Mouse (Mus musculus): ENCODE data around the gene Midn. TPM values are rescaled to one million over a fixed set of nuclear protein-coding genes. Genes with fewer than 3 reads are reported as not detected.
"Not testable (repeated sequence)": the region's sequence is repeated elsewhere in the genome, so short reads cannot be mapped to it uniquely, and the experiment has no call there.

The Midn gene
- polyA plus RNA-seq, 1 experiment from 2014 or later = 39.8 TPM

- peak overlapping the region; percentile 38 for H3K4me3 ChIP-seq (ENCODE audit: low read depth, low read length)
- no peak; the same call in 1 of the 2 replicates for ATAC-seq (ENCODE audit: low read depth)
- peaks cover 41% of the 10 kb centered on the region for H3K4me1 ChIP-seq (ENCODE audit: control insufficient read depth, insufficient read depth, low read length)
- H3K9ac ChIP-seq (replicated peaks; ENCODE audit: low read depth, low read length) = peak overlapping the region; percentile 74
- peak overlapping the region; percentile 94 for H3K4me2 ChIP-seq (ENCODE audit: low read depth, low read length)
- H3K27me3 ChIP-seq (ENCODE audit: control insufficient read depth, insufficient read depth, low read length) = no peaks in the 10 kb centered on the region
- 8% methylated on average over 43 of the region's 44 CpGs for WGBS
- no peaks in the 10 kb centered on the region for H3K9me3 ChIP-seq (ENCODE audit: control insufficient read depth, low read length)
- peak overlapping the region; percentile 90 for H3K27ac ChIP-seq (ENCODE audit: low read depth, low read length)
- no peaks in the 10 kb centered on the region for H3K36me3 ChIP-seq (ENCODE audit: control insufficient read depth, insufficient read depth, low read length)
Measured at GRCm38 (mm10) chr10:80164161-80164997, 16.3 kb downstream of the Midn start.

DNA sequence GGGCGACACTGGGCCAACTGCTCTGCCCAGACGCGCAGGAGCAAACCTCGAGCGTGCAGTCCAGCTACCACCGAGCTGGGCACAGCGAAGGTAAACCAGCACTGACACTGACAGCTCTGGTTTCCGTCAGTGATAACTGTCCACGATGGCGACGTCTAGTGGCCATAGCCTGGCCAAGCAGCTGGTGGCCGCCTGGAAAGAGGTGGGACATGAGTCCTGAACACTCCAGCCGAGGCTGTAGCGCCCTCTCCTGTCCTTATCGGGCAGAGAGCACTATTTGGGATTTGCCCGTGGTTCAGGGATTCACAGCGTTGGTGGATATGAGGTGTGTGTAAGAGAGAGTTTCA lies 16.9 kb downstream of the Midn start:
- ATAC-seq (ENCODE audit: low read depth) = peak; percentile 42
- no peaks in the 10 kb centered on the region for H3K27me3 ChIP-seq (ENCODE audit: control insufficient read depth, insufficient read depth, low read length)
- H3K4me2 ChIP-seq (ENCODE audit: low read depth, low read length) = peak overlapping the region; percentile 94
- WGBS = under 1% methylated on average over 17 of the region's 17 CpGs
- H3K4me1 ChIP-seq (ENCODE audit: control insufficient read depth, insufficient read depth, low read length) = peaks cover 47% of the 10 kb centered on the region
- no peaks in the 10 kb centered on the region for H3K9me3 ChIP-seq (ENCODE audit: control insufficient read depth, low read length)
- H3K36me3 ChIP-seq (ENCODE audit: control insufficient read depth, insufficient read depth, low read length) = peaks cover 4% of the 10 kb centered on the region
- peak overlapping the region; percentile 90 for H3K27ac ChIP-seq (ENCODE audit: low read depth, low read length)
- H3K4me3 ChIP-seq (ENCODE audit: low read depth, low read length) = peak overlapping the region; percentile 38
- peak overlapping the region; percentile 74 for H3K9ac ChIP-seq (replicated peaks; ENCODE audit: low read depth, low read length)

DNA sequence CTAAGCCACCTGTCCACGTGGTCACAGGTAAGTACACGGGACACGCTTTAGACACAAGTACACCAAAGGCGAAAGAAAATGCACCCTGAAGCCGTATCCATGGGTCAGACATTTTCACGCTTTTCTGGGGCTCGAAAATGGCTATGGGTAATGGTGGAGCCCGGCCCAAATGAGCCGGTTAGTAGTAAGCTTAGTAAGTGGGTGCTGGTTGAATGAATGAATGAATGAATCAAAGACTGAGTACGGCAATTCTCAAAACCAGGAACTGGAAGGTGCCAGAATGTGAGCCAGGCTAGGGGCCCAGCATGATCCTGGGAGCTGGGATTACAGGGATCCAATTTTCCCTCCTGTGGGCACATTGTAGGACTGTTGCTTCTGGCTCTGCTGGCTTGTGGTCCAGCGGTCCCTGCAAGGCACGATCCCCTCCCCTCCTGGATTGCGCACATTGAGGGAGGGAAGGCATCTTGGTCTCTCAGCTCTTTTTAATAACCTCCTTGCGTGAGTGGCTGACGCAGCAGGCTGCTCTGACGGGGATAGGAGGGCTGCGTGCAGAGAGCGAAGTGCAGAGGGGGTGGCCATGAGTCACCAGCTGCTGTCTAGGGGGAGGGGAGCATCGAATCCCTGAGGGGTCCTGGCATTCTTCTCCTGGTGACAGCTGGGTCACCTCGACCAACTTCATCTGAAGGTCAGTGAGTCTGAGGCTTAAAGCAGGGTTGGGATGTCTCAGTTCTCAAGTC lies 17.5 kb downstream of the Midn start, which contains the start of gene Cirbp:
Gene Cirbp, plus strand, starts transcription at position 594 of the 737 bp plus-strand sequence.
- Histone ChIP-seq H3K4me1 (ENCODE audit: control insufficient read depth, insufficient read depth, low read length) (peaks cover 47% of the 10 kb centered on the region), H3K4me2 (ENCODE audit: low read depth, low read length) (peak within 1 kb of the TSS; percentile 94), H3K9me3 (ENCODE audit: control insufficient read depth, low read length) (no peaks in the 10 kb centered on the region), H3K27me3 (ENCODE audit: control insufficient read depth, insufficient read depth, low read length) (no peaks in the 10 kb centered on the region), H3K9ac (replicated peaks; ENCODE audit: low read depth, low read length) (peak within 1 kb of the TSS; percentile 74), H3K36me3 (ENCODE audit: control insufficient read depth, insufficient read depth, low read length) (peaks cover 10% of the 10 kb centered on the region), H3K27ac (ENCODE audit: low read depth, low read length) (peak within 1 kb of the TSS; percentile 90), H3K4me3 (ENCODE audit: low read depth, low read length) (peak within 1 kb of the TSS; percentile 94)
- WGBS = 10% methylated on average over 19 of the region's 20 CpGs
- peak; percentile 4; the same call in 1 of the 2 replicates for ATAC-seq (ENCODE audit: low read depth)

- not testable (repeated sequence) for H3K9me3 ChIP-seq (ENCODE audit: control insufficient read depth, low read length); H3K9ac ChIP-seq (replicated peaks; ENCODE audit: low read depth, low read length); ATAC-seq (ENCODE audit: low read depth); H3K27me3 ChIP-seq (ENCODE audit: control insufficient read depth, insufficient read depth, low read length); H3K4me3 ChIP-seq (ENCODE audit: low read depth, low read length)
- Histone ChIP-seq H3K36me3 (ENCODE audit: control insufficient read depth, insufficient read depth, low read length) (peaks cover 14% of the 10 kb centered on the region), H3K27ac (ENCODE audit: low read depth, low read length) (peak overlapping the region; percentile 90), H3K4me1 (ENCODE audit: control insufficient read depth, insufficient read depth, low read length) (peaks cover 41% of the 10 kb centered on the region), H3K4me2 (ENCODE audit: low read depth, low read length) (peak overlapping the region; percentile 94; the same call in 1 of the 2 replicates)
- 81% methylated on average over 4 of the region's 4 CpGs for WGBS
Measured at GRCm38 (mm10) chr10:80166136-80166535, 18.1 kb downstream of the Midn start.

DNA sequence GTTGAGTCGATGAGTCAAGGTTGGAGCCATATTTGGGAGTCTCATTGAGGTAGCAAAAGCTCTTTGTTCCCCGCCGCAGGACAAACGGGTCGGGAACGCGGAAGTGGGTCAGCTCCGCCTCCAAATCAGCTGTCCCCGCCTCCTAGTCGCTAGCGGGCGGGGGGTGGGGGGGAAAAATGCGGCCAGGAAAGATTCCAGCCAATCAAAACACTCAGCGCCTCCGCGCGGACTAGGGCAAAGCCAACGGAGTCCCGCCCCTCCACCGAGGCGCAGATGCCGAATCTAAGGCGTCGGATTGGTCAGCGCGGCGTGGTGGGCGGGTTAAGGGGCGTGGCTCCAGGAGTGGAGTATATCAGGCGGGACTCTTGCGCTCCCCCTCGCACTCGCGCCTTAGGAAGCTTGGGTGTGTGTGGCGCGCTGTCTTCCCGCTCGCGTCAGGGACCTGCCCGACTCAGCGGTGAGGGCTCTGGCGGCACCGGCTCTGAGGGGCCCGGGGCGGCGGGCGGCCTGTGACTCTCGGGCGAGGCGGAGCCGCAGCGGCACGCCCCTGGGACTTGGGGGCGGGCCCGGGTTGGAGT lies 19.5 kb downstream of the Midn start:
- peaks cover 51% of the 10 kb centered on the region for H3K4me1 ChIP-seq (ENCODE audit: control insufficient read depth, insufficient read depth, low read length)

GRCm38 (mm10) chr10:80168038-80168661 lies 20.1 kb downstream of the Midn start:
- peak overlapping the region; percentile 99 for H3K27ac ChIP-seq (ENCODE audit: low read depth, low read length)
- peaks cover 26% of the 10 kb centered on the region for H3K36me3 ChIP-seq (ENCODE audit: control insufficient read depth, insufficient read depth, low read length)
- H3K4me3 ChIP-seq (ENCODE audit: low read depth, low read length) = peak overlapping the region; percentile 94
- peaks cover 53% of the 10 kb centered on the region for H3K4me1 ChIP-seq (ENCODE audit: control insufficient read depth, insufficient read depth, low read length)
- WGBS = under 1% methylated on average over 43 of the region's 48 CpGs
- peak overlapping the region; percentile 85 for H3K4me2 ChIP-seq (ENCODE audit: low read depth, low read length)
- peak; percentile 39 for ATAC-seq (ENCODE audit: low read depth)
- H3K9me3 ChIP-seq (ENCODE audit: control insufficient read depth, low read length) = no peaks in the 10 kb centered on the region
- peak overlapping the region; percentile 99 for H3K9ac ChIP-seq (replicated peaks; ENCODE audit: low read depth, low read length)
- no peaks in the 10 kb centered on the region for H3K27me3 ChIP-seq (ENCODE audit: control insufficient read depth, insufficient read depth, low read length)

More for the DNA sequence above, 19.5 kb downstream of the Midn start:
- Histone ChIP-seq H3K9me3 (ENCODE audit: control insufficient read depth, low read length) (no peaks in the 10 kb centered on the region), H3K36me3 (ENCODE audit: control insufficient read depth, insufficient read depth, low read length) (peaks cover 26% of the 10 kb centered on the region), H3K9ac (replicated peaks; ENCODE audit: low read depth, low read length) (peak overlapping the region; percentile 99), H3K27me3 (ENCODE audit: control insufficient read depth, insufficient read depth, low read length) (no peaks in the 10 kb centered on the region), H3K4me3 (ENCODE audit: low read depth, low read length) (peak overlapping the region; percentile 94), H3K4me2 (ENCODE audit: low read depth, low read length) (peak overlapping the region; percentile 85), H3K27ac (ENCODE audit: low read depth, low read length) (peak overlapping the region; percentile 99)
- peak; percentile 89 for ATAC-seq (ENCODE audit: low read depth)
- under 1% methylated on average over 53 of the region's 55 CpGs for WGBS

- Histone ChIP-seq H3K27ac (ENCODE audit: low read depth, low read length) (peak overlapping the region; percentile 99; the same call in 1 of the 2 replicates), H3K4me3 (ENCODE audit: low read depth, low read length) (peak overlapping the region; percentile 94), H3K4me2 (ENCODE audit: low read depth, low read length) (peak overlapping the region; percentile 85), H3K9ac (replicated peaks; ENCODE audit: low read depth, low read length) (peak overlapping the region; percentile 99; the same call in 1 of the 2 replicates), H3K9me3 (ENCODE audit: control insufficient read depth, low read length) (no peaks in the 10 kb centered on the region), H3K27me3 (ENCODE audit: control insufficient read depth, insufficient read depth, low read length) (no peaks in the 10 kb centered on the region), H3K36me3 (ENCODE audit: control insufficient read depth, insufficient read depth, low read length) (peaks cover 26% of the 10 kb centered on the region), H3K4me1 (ENCODE audit: control insufficient read depth, insufficient read depth, low read length) (peaks cover 49% of the 10 kb centered on the region)
- ATAC-seq (ENCODE audit: low read depth) = no peak
- WGBS = 89% methylated on average over 1 of the region's 1 CpGs
Measured at GRCm38 (mm10) chr10:80169070-80169469, 21.0 kb downstream of the Midn start.

GRCm38 (mm10) chr10:80169651-80170050 lies 21.6 kb downstream of the Midn start:
- peaks cover 26% of the 10 kb centered on the region for H3K36me3 ChIP-seq (ENCODE audit: control insufficient read depth, insufficient read depth, low read length)
- H3K4me2 ChIP-seq (ENCODE audit: low read depth, low read length) = peak overlapping the region; percentile 8; the same call in 1 of the 2 replicates
- H3K4me1 ChIP-seq (ENCODE audit: control insufficient read depth, insufficient read depth, low read length) = peaks cover 43% of the 10 kb centered on the region

More at GRCm38 (mm10) chr10:80169651-80170050, 21.6 kb downstream of the Midn start:
- H3K27ac ChIP-seq (ENCODE audit: low read depth, low read length) = no peak overlapping the region
- H3K9me3 ChIP-seq (ENCODE audit: control insufficient read depth, low read length) = no peaks in the 10 kb centered on the region
- ATAC-seq (ENCODE audit: low read depth) = no peak
- WGBS = 93% methylated on average over 7 of the region's 7 CpGs
- no peak overlapping the region for H3K9ac ChIP-seq (replicated peaks; ENCODE audit: low read depth, low read length)
- no peak overlapping the region for H3K4me3 ChIP-seq (ENCODE audit: low read depth, low read length)
- H3K27me3 ChIP-seq (ENCODE audit: control insufficient read depth, insufficient read depth, low read length) = no peaks in the 10 kb centered on the region

All from neural tube, embryonic 14.5 days (tissue).